Mouse (Mus musculus) T-helper 1 cell (primary cell): ENCODE measurements around the gene Oxa1l.

Experiments used
- in situ Hi-C: fragments of 300-600 bp; cut with MboI, MseI; formaldehyde crosslinking; loops from one replicate; pipeline ENCODE4 v1.15.1; 2025; ENCODE audit warnings: high pct_unique_total_duplicates

Oxa1l gene

GRCm38 (mm10) chr14:54370595-54370994 is 10.0 kb downstream of the Oxa1l start:
- in situ Hi-C loops, result no loop called here

DNA sequence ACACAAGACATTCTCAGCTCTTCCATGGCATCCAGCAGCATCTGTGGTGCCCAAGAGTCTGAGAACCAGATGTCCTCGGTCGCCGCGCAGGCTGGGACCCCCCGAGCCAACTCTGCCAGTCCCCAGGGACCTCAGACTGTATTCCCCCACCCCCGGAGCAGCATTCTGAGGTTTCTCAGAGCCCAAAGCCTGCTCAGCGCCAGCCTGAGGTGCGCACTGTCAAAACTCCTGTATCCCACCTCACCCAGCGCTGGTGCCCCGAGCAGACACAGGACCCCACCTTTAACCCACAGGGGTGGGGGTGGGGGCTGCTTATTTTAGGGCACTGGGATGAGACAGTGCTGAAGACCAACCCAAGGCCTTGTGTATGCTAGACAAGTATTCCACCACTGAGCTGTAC is 10.8 kb downstream of the Oxa1l start:
- in situ Hi-C loops, result no loop called here

DNA sequence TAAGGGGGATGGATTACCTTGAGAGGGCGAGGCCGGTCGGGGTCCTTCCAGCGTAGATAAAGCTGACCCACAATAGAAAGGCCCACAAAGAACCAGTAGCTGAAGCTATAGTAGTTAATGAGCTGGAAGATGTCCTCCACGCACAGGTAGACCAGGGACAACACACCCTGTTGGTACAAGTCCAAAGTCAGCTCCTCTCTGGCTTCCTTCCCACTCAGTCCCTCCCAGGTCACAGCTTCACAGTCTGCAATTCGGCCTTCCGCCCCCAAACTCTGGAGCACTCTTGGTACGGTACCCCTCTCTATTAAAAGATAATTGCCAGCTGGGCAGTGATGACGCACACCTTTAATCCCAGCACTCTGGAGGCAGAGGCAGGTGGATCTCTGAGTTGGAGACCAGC is 12.3 kb downstream of the Oxa1l start:
- in situ Hi-C loops, result no loop called here

GRCm38 (mm10) chr14:54375916-54376315 is 15.3 kb downstream of the Oxa1l start:
- in situ Hi-C loops, result no loop called here

DNA sequence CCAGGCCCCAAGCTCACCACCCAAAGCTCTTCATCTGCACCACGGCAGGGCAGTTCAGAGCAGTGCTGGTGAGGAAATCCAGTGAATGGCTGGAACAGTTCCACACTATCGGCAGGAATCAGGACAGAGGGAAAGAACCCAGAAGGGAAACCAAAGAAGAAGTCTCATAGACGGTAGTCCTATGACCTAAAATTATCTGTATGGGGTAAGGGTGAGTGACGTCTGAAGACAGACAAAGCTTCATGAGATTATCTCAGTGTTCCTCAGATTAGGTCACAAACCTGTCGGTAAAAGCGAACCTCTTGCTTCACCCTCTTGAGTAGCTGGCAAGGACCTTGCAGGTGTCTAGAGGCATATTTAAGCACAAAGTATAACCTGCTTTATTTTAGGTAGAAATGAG is 16.5 kb downstream of the Oxa1l start:
- in situ Hi-C loops, result no loop called here

DNA sequence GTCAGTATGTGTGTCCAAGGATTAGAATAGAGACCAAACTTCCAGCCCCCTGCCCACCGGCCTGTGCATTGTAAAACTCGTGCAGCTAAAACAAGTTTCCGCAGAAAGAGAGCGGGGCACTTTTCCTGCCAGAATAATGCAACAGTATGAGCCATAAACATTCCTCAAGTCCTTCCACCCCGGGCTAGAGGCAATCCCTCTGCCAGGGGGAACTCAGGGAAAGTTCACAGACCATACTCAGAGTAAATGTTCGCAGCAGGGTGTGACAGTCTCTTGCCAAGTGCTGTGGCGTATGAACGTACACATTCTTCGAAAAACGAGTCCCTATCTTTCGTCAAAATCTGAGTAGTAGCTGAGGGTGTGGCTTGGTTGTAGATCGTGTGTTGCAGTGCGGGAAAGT is 18.9 kb downstream of the Oxa1l start:
- in situ Hi-C loops, result no loop called here

- in situ Hi-C loops, result no loop called here
Measured at GRCm38 (mm10) chr14:54380616-54381015, 20.0 kb downstream of the Oxa1l start.

GRCm38 (mm10) chr14:54381816-54382215 is 21.2 kb downstream of the Oxa1l start:
- in situ Hi-C loops, result no loop called here

DNA sequence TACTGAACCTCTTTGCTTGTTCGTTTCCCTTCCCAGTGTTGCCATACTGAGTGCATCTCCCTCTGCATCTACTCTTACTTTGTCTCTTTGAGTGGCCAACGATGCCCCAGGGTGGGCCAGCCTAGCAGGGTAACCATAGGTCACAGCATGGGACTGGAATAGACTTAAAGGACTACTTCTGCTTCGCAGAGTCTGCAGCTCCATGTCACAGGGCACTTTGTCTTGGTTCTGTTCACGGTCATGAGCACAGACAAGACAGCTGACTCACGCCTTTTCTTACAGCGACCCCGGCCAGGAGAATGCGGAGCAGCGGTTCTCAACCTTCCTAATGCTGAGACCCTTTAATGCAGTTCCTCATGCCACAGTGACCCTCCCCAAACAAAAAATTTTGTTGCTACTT is 22.0 kb downstream of the Oxa1l start:
- in situ Hi-C loops, result no loop called here

- in situ Hi-C loops, result no loop called here
Measured at GRCm38 (mm10) chr14:54383355-54383771, 22.7 kb downstream of the Oxa1l start.

DNA sequence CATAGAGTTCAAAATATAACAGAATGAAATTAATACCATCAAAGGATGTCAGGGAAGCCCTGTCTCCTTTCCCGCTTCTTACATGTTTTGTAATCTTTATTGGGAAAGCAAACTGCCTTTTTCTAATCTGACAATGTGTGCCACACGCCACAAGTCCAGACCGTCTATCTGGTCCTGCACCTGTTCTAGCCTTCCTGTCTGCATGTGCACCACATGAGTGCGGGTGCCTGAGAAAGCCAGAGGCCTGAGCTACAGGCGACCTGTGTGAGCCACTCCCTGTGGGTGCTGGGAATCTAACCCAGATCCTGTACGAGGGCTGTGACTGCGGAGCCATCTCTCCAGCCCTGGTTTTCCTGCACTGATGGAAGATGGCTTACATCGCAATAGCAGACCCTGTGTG is 23.8 kb downstream of the Oxa1l start:
- in situ Hi-C loops, result no loop called here

- in situ Hi-C loops, result no loop called here
Measured at GRCm38 (mm10) chr14:54385968-54386618, 25.5 kb downstream of the Oxa1l start.

DNA sequence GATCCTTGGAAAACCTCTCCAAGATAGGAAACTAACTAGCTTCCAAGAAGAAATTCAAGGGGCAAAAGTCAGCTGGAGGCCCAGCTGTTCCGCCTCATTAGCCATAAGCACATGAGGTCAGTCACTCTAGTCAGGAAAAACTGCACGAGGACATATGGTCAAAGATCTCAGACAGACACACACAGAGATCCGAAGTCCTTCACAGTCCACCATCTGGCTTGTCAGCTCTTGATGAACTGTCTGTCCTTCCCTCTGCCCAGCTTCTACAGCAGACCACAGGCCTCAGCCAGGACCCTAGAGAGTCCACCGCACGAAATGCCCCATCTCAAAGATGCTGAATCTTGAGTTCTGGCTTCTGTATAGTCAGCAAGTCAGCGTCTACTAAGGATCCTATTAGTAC is 26.9 kb downstream of the Oxa1l start:
- in situ Hi-C loops, result no loop called here

DNA sequence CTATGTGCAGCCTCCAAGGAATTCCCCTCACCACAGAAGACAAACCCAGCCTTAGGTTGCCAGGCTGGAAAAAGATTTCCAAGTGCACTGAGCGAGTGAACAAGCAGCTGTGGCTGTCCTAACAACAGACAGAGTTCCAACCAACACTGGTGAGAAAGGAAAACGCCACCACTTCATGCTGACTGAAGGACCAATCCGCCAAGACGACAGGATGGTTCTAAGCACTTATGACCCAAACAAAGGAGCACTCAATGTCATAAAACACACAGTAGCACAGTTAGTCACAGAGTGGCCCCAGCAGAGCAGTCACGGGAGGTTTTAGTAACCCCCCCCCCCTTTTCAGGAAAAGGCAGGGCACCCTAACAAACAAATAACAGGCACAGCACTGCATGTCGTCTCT is 30.2 kb downstream of the Oxa1l start:
- in situ Hi-C loops, result no loop called here

DNA sequence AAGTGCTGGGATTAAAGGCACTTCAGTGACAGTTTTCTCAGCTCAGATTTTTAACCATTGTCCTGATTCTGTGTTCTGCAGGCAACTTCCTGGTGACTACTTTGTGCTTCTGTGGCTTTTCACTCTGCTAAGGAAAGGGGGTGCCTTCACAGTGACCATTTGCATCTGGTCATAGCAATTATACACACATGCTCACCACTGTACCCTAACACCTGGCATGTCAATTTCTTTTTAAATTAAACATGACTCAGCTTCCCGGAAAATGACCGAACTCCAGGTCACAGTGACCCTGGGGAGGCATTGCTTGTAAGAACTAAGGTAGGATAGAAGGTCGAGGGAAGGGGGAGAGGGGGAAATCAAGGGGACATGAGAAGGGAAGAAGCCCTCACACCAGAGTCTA is 33.2 kb downstream of the Oxa1l start:
- in situ Hi-C loops, result no loop called here

GRCm38 (mm10) chr14:54394309-54394708 is 33.7 kb downstream of the Oxa1l start:
- in situ Hi-C loops, result no loop called here

DNA sequence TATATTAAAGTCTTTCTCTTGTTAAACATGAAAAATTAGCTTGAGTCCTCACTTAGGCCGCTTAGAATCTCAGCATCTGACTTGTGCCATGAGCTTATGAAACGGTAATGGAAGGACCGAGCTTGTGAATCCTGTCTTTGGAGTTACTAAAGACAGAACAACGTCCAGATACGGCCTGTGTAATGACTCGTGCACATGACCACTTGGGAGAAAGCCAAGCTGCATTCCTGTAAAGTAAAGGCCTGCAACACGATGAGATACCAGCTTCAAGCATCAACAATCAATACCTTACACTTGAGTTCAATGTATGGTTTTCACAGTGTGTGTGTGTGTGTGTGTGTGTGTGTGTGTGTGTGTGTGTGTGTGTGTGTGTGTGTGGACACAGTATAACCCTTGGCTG is 36.1 kb downstream of the Oxa1l start:
- in situ Hi-C loops, result no loop called here

DNA sequence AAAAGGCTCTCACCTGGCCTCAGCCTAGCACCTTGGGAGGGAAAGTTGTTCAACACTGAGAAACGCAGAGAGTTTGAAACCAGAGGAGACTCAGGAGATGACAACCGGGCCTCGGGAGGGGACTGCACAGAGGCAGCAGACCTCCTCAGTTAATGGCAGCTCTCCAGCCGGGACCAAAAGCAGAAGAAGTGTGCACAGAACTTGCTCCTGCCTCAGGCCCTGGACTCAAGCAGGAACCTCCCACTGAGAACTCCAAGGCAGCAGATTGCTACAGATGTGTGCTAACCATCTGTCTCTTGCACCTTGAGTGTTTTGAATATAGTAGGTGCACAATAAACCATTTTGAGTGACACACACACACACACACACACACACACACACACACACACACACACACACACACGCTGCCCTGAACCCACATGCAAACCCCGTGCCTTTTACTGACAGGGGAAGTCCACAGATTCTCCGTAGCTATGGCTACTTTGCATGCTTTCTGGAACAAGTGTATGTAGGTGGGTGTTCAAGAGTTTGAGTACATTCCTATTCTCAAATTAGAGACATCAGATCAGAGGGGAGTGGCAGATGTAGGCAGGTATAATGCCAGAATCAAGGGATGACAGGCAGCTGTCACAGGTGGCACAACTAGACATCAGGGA is 37.4 kb downstream of the Oxa1l start:
- in situ Hi-C loops, result no loop called here

DNA sequence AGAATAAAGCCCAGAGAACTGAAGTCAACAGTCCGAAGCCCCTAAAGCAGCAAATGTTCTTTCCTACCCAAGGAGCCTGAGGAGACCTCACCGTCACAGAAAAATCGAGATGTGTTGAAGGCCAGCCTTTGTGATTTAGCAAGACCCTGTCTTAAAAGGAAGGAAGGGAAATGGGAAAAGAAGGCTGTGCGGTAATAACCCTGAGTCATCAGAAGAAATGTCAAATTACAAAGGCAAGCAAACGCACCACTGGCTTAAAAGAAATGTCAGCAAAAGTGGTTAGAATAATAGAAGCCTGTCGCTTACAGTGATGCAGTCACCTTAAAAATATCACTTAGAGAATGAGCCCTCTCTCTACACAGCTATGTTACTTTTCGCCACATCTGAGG is 37.9 kb downstream of the Oxa1l start:
- in situ Hi-C loops, result no loop called here

DNA sequence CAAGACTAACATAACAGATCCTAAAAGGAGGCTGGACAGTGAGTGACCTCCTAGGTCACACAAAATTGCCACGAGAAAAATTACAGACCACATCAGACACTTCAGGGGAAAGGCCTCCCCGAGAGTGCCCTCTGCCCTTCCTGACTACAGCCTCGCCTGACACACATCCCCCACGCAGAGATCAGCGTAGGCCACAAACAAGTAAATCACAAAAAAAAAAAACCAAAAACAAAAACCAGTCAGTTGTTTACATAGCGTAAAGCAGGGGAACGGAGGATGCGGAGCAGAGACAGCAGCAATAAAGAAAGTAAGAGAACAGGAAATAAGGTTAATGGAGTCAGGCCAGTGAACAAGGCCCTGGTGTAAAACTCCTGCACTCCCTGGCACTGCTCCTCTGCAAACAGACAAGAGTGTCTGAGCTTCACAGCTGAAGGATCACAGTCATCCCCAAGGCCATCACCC is 38.3 kb downstream of the Oxa1l start:
- in situ Hi-C loops, result no loop called here

GRCm38 (mm10) chr14:54401723-54402122 is 41.1 kb downstream of the Oxa1l start:
- in situ Hi-C loops, result no loop called here

- in situ Hi-C loops, result no loop called here
Measured at GRCm38 (mm10) chr14:54408336-54409056, 47.9 kb downstream of the Oxa1l start.

- in situ Hi-C loops, result no loop called here
Measured at GRCm38 (mm10) chr14:54409057-54409645, 48.5 kb downstream of the Oxa1l start.
